Mouse (Mus musculus): ENCODE data around the gene Rps6kl1.

DNA sequence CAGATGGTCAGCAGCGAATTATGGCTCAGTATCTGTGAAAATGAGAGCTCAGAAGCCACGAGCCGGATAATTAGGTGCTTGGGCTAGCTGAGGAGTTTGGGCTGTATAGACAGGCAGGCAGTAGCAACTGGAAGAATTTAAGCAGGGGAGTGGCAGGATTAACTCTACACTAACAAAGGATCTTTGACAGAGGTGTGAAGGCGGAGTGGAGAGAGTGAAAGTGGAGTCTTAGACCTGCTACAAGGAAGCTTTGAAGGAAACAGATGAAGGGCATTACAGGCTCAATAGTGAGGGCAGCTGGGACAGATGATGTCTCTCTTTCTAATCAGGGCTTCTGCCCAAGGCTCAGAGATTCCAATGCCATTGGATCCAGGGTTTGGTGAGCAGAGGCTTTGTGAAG, 41.6 kb downstream of the Rps6kl1 start:
- TF ChIP-seq POLR2A (IDR thresholded peaks at IDR 0.05; ENCODE audit: low read depth, low read length) (no peak), CTCF (IDR thresholded peaks at IDR 0.05; ENCODE audit: borderline replicate concordance, insufficient read depth, low read length) (no peak)

Data from embryonic fibroblast, embryonic 13.5 days (primary cell).